Mouse (Mus musculus): ENCODE results near the gene Ccr1.

- no peak for TF ChIP-seq TAL1 (IDR thresholded peaks at IDR 0.05; ENCODE audit: low read length)
- no peak for TF ChIP-seq GATA1 (IDR thresholded peaks at IDR 0.05; ENCODE audit: low read length)
Observed at GRCm38 (mm10) chr9:123929936-123930335, 38.6 kb downstream of the Ccr1 start.
